Mouse (Mus musculus) liver, adult 2 months (tissue): Measurements from ENCODE around the gene Pcna.

Experiments
- CTCF ChIP-seq: fragments of 200-500 bp; IDR thresholded peaks from 2 replicates; pipeline ENCODE4 v1.5.1; 2011; ENCODE audit warnings: low read depth, low read length, control low read depth
- POLR2A ChIP-seq: fragments of 200-500 bp; IDR thresholded peaks from 2 replicates; pipeline ENCODE4 v1.6.1; 2011; ENCODE audit warnings: low read length, control low read depth; ENCODE audit not compliant: insufficient read depth; ENCODE audit errors: extremely low read depth

GRCm38 (mm10) chr2:132260601-132261000 is 7.5 kb upstream of the Pcna start:
- no peak for TF ChIP-seq CTCF
- TF ChIP-seq POLR2A = no peak
